Comparison of ENCODE assay signal across 8 mouse cellular contexts in genomic region chr3:87971489-87972202, GRCm38 (mm10). TPM values are rescaled to one million over a fixed set of nuclear protein-coding genes. Genes with fewer than 3 reads are reported as not detected.
DNase-seq lines count a peak whose midpoint lies in the region; ATAC-seq and TF ChIP-seq lines count a peak whose summit lies in the region.

No protein-coding gene starts in this region.

- TF ChIP-seq POLR2A in testis, adult 2 months (IDR thresholded peaks at IDR 0.05; ENCODE audit: control insufficient read depth, low read depth, low read length), result no peak

- peak overlapping the region; percentile 62 for H3K9ac ChIP-seq in limb, embryonic 15.5 days
- H3K9ac ChIP-seq in stomach, postnatal 0 days (ENCODE audit: low read length), result peak overlapping the region; percentile 63

- peak overlapping the region; percentile 74 for H3K4me3 ChIP-seq in testis, adult 2 months (ENCODE audit: control insufficient read depth, low read depth, low read length)
- H3K4me3 ChIP-seq in limb, embryonic 15.5 days, result peak overlapping the region; percentile 52
- peak overlapping the region; percentile 50 for H3K4me3 ChIP-seq in stomach, postnatal 0 days (ENCODE audit: low read depth, low read length)

- H3K27me3 ChIP-seq in testis, adult 2 months (ENCODE audit: control insufficient read depth, insufficient read depth, low read length), result no peaks in the 10 kb centered on the region
- peaks cover 36% of the 10 kb centered on the region for H3K27me3 ChIP-seq in limb, embryonic 15.5 days
- H3K27me3 ChIP-seq in stomach, postnatal 0 days (ENCODE audit: control insufficient read depth, insufficient read depth, low read length), result no peaks in the 10 kb centered on the region

- H3K36me3 ChIP-seq in testis, adult 2 months (ENCODE audit: control insufficient read depth, insufficient read depth, low read length), result no peaks in the 10 kb centered on the region
- no peaks in the 10 kb centered on the region for H3K36me3 ChIP-seq in limb, embryonic 15.5 days
- no peaks in the 10 kb centered on the region for H3K36me3 ChIP-seq in stomach, postnatal 0 days (ENCODE audit: control insufficient read depth, insufficient read depth, low read length)

- no peak for TF ChIP-seq EP300 in stomach, postnatal 0 days (optimal IDR thresholded peaks at IDR 0.05)

- TF ChIP-seq CTCF in testis, adult 2 months (IDR thresholded peaks at IDR 0.05; ENCODE audit: control insufficient read depth, insufficient read depth, insufficient replicate concordance, low read depth, low read length), result no peak
- TF ChIP-seq CTCF in stomach, postnatal 0 days (IDR thresholded peaks at IDR 0.05; ENCODE audit: low read depth), result no peak

- no peaks in the 10 kb centered on the region for H3K9me3 ChIP-seq in limb, embryonic 15.5 days
- no peaks in the 10 kb centered on the region for H3K9me3 ChIP-seq in stomach, postnatal 0 days (ENCODE audit: control insufficient read depth, low read length)

- WGBS in limb, embryonic 15.5 days, result 1% methylated on average over 55 of the region's 60 CpGs
- WGBS in stomach, postnatal 0 days, result under 1% methylated on average over 50 of the region's 60 CpGs

- peak overlapping the region; percentile 94 for H3K4me2 ChIP-seq in limb, embryonic 15.5 days
- H3K4me2 ChIP-seq in stomach, postnatal 0 days (replicated peaks; ENCODE audit: low read depth), result peak overlapping the region; percentile 76

- no peak overlapping the region for H3K27ac ChIP-seq in testis, adult 2 months (ENCODE audit: control insufficient read depth, insufficient read depth, low read depth, low read length)
- peak overlapping the region; percentile 67 for H3K27ac ChIP-seq in limb, embryonic 15.5 days
- H3K27ac ChIP-seq in stomach, postnatal 0 days (replicated peaks), result peak overlapping the region; percentile 35; the same call in 1 of the 2 replicates

- no peak for ATAC-seq in limb, embryonic 15.5 days (ENCODE audit: insufficient number of reproducible peaks, low FRiP score, low TSS enrichment, low read depth)
- peak; percentile 33; the same call in 1 of the 2 replicates for ATAC-seq in stomach, postnatal 0 days (ENCODE audit: low FRiP score, low TSS enrichment)

- DNase-seq in embryo, embryonic 10 days (ENCODE audit: low spot score), result peak; percentile 54
- DNase-seq in embryo, embryonic 10.5 days (ENCODE audit: low spot score), result no peak
- no peak for DNase-seq in testis, postnatal 10 days (ENCODE audit: low spot score)
- DNase-seq in stomach, postnatal 0 days (ENCODE audit: low spot score), result no peak
- DNase-seq in layer of hippocampus, adult 9-11 months, result no peak
- DNase-seq in urinary bladder, postnatal 14 days (ENCODE audit: low spot score), result no peak

- H3K4me1 ChIP-seq in testis, adult 2 months (ENCODE audit: control insufficient read depth, insufficient read depth, low read length), result peaks cover 11% of the 10 kb centered on the region
- H3K4me1 ChIP-seq in limb, embryonic 15.5 days, result peaks cover 43% of the 10 kb centered on the region
- no peaks in the 10 kb centered on the region for H3K4me1 ChIP-seq in stomach, postnatal 0 days (replicated peaks; ENCODE audit: control insufficient read depth, insufficient read depth)

RNA-seq across cellular contexts. Expression of gene Nes, which starts 0.8 kb away (rescaled TPM):
- 0.26 and 0.51 TPM in 2 replicates for polyA plus RNA-seq in testis, adult 2 months (2012; rRNA removed)
- polyA plus RNA-seq in limb, embryonic 15.5 days (2015; fragmentation: Nextera tagmentation; extraction: Ambion mirVana), result 26.6 and 37.2 TPM in 2 replicates
- 5.3 and 5.7 TPM in 2 replicates for polyA plus RNA-seq in stomach, postnatal 0 days (2015; fragmentation: Nextera tagmentation; extraction: Ambion mirVana)

RNA-seq across cellular contexts. Expression of gene Crabp2, which starts 23.2 kb away (rescaled TPM):
- 0.26 and 2.0 TPM in 2 replicates for polyA plus RNA-seq in testis, adult 2 months (2012; rRNA removed)
- 249 and 274 TPM in 2 replicates for polyA plus RNA-seq in limb, embryonic 15.5 days (2015; fragmentation: Nextera tagmentation; extraction: Ambion mirVana)
- polyA plus RNA-seq in stomach, postnatal 0 days (2015; fragmentation: Nextera tagmentation; extraction: Ambion mirVana), result 40.4 and 44.3 TPM in 2 replicates

RNA-seq across cellular contexts. Expression of gene Bcan, which starts 28.4 kb away (rescaled TPM):
- polyA plus RNA-seq in testis, adult 2 months (2012; rRNA removed), result 0.13 and 0.23 TPM in 2 replicates
- 0.72 and 1.1 TPM in 2 replicates for polyA plus RNA-seq in limb, embryonic 15.5 days (2015; fragmentation: Nextera tagmentation; extraction: Ambion mirVana)
- polyA plus RNA-seq in stomach, postnatal 0 days (2015; fragmentation: Nextera tagmentation; extraction: Ambion mirVana), result 0.08 and 0.18 TPM in 2 replicates

RNA-seq across cellular contexts. Expression of gene Rrnad1, which starts 41.1 kb away (rescaled TPM):
- polyA plus RNA-seq in testis, adult 2 months (2012; rRNA removed), result 22.2 and 24.4 TPM in 2 replicates
- 18.4 and 18.5 TPM in 2 replicates for polyA plus RNA-seq in limb, embryonic 15.5 days (2015; fragmentation: Nextera tagmentation; extraction: Ambion mirVana)
- polyA plus RNA-seq in stomach, postnatal 0 days (2015; fragmentation: Nextera tagmentation; extraction: Ambion mirVana), result 7.1 and 7.6 TPM in 2 replicates

RNA-seq across cellular contexts. Expression of gene Isg20l2, which starts 41.5 kb away (rescaled TPM):
- 59.9 and 60.6 TPM in 2 replicates for polyA plus RNA-seq in testis, adult 2 months (2012; rRNA removed)
- polyA plus RNA-seq in limb, embryonic 15.5 days (2015; fragmentation: Nextera tagmentation; extraction: Ambion mirVana), result 48.5 and 56.0 TPM in 2 replicates
- 20.2 and 21.5 TPM in 2 replicates for polyA plus RNA-seq in stomach, postnatal 0 days (2015; fragmentation: Nextera tagmentation; extraction: Ambion mirVana)

Comparison
In these comparisons a context has a peak if more than half of its experiments do, and no peak if none do; other contexts are left out.
1. RNA of gene Crabp2, which starts 23.2 kb away (polyA plus RNA-seq): 249 to 274 TPM in limb, embryonic 15.5 days and 40.4 to 44.3 TPM in stomach, postnatal 0 days; 0.26 to 2.0 TPM in testis, adult 2 months; every median in the first group is over 10 times any median in the second.
2. Peak in every context shown above with its lines, with median percentiles within 50 percentile points of each other: H3K4me3 ChIP-seq.